Mouse (Mus musculus) neural tube, embryonic 15.5 days (tissue): ENCODE measurements around the gene Mllt11. TPM values are rescaled to one million over a fixed set of nuclear protein-coding genes. Genes with fewer than 3 reads are reported as not detected.
A peak's percentile ranks its signal among the peaks of the same experiment; 100 is the strongest.

Source experiments
- ATAC-seq: fragments of 200-750 bp; cut with Nextera tagmentation; 2 replicates; pipeline ENCODE4 v1.8.0; 2017; ENCODE audit warnings: mild to moderate bottlenecking, moderate TSS enrichment, moderate library complexity; ENCODE audit not compliant: low FRiP score
- H3K27ac ChIP-seq: fragments of 300-500 bp; sonication (generic); replicated peaks from 2 replicates; pipeline ENCODE4 v1.5.1; 2015; ENCODE audit warnings: mild to moderate bottlenecking, inconsistent platforms
- H3K27me3 ChIP-seq: fragments of 300-500 bp; sonication (generic); replicated peaks from 2 replicates; pipeline ENCODE4 v1.6.1; 2015; ENCODE audit warnings: inconsistent platforms
- H3K36me3 ChIP-seq: fragments of 300-500 bp; sonication (generic); 2 replicates; pipeline ENCODE4 v1.6.1; 2015; ENCODE audit warnings: inconsistent platforms
- H3K4me1 ChIP-seq: fragments of 300-500 bp; sonication (generic); 2 replicates; pipeline ENCODE4 v1.6.1; 2015; ENCODE audit warnings: inconsistent platforms
- H3K4me2 ChIP-seq: fragments of 300-500 bp; sonication (generic); 2 replicates; pipeline ENCODE4 v1.6.1; 2015; ENCODE audit warnings: inconsistent platforms, mild to moderate bottlenecking, moderate library complexity
- H3K4me3 ChIP-seq: fragments of 300-500 bp; sonication (generic); replicated peaks from 2 replicates; pipeline ENCODE4 v1.5.1; 2015; ENCODE audit warnings: mild to moderate bottlenecking, inconsistent platforms
- H3K9ac ChIP-seq: fragments of 300-500 bp; sonication (generic); replicated peaks from 2 replicates; pipeline ENCODE4 v1.6.1; 2015; ENCODE audit warnings: mild to moderate bottlenecking, inconsistent platforms
- H3K9me3 ChIP-seq: fragments of 300-500 bp; sonication (generic); replicated peaks from 2 replicates; pipeline ENCODE4 v1.6.1; 2016; ENCODE audit warnings: inconsistent platforms
- WGBS: fragments of 180-500 bp; shearing (Covaris S2); methylation state at CpG from one replicate; pipeline ENCODE4 v1.1.7; 2015; ENCODE audit warnings: mixed read lengths; 5-methylcytosine and 5-hydroxymethylcytosine counted together
- polyA plus RNA-seq: library from polyadenylated mRNA; unstranded; fragments of >200 nt; fragmentation: Nextera tagmentation; extraction: Ambion mirVana; gene quantifications from 2 replicates; pipeline ENCODE4 v1.2.1, GENCODE M21; 2015

Gene Mllt11
- polyA plus RNA-seq, 1 experiment from 2014 or later: 346 TPM

DNA sequence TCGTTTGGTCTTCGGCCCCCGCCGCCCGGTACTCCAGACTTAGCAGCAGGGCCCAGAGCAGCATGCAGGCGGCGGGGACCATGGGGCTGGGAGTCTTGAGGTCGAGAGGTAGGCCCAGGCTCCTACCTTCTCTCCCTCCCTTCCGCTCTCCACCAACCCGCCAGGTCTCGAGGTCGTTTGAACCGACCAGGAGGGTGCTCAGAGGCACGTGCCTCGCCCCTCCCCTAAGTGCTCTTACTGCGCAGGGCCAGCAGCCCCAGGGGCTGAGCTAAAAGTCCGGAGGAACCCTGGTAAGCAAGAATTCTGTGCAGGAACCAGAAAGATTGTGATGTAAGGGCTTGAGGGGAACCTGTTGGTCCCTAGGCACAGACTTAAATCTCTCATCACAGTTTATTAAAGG, 8.9 kb upstream of the Mllt11 start:
- Histone ChIP-seq H3K9ac (no peak overlapping the region), H3K4me3 (no peak overlapping the region), H3K36me3 (peaks cover 47% of the 10 kb centered on the region), H3K27me3 (no peaks in the 10 kb centered on the region), H3K4me2 (peak overlapping the region; percentile 16), H3K4me1 (no peaks in the 10 kb centered on the region), H3K27ac (no peak overlapping the region), H3K9me3 (no peaks in the 10 kb centered on the region)
- ATAC-seq: no peak
- 34% methylated on average over 17 of the region's 17 CpGs for WGBS

DNA sequence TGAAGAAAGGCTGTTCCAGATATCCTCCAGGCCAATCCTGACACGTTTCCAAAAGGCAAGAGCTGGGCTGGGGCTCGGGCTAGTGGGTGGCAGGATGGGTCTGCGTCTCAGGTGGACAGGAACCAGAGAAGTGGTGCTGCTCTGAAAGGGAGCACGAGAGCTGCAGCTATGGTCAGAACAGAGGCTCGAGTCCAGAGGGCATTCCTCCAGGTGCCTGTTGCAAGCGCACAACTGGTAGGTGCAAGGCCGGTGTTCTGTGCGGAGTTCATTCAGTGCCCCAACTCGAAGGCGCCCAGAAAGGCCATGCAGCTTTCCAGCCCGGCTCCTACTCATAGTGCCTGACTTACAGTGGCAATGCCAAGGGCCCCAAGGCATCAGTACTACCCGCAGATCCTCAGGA, 8.0 kb upstream of the Mllt11 start:
- WGBS: 90% methylated on average over 12 of the region's 12 CpGs
- no peaks in the 10 kb centered on the region for H3K27me3 ChIP-seq
- no peak overlapping the region for H3K4me3 ChIP-seq
- H3K9me3 ChIP-seq: no peaks in the 10 kb centered on the region
- H3K4me2 ChIP-seq: no peak overlapping the region
- peaks cover 47% of the 10 kb centered on the region for H3K36me3 ChIP-seq
- H3K9ac ChIP-seq: no peak overlapping the region
- H3K27ac ChIP-seq: no peak overlapping the region
- H3K4me1 ChIP-seq: no peaks in the 10 kb centered on the region
- no peak for ATAC-seq

DNA sequence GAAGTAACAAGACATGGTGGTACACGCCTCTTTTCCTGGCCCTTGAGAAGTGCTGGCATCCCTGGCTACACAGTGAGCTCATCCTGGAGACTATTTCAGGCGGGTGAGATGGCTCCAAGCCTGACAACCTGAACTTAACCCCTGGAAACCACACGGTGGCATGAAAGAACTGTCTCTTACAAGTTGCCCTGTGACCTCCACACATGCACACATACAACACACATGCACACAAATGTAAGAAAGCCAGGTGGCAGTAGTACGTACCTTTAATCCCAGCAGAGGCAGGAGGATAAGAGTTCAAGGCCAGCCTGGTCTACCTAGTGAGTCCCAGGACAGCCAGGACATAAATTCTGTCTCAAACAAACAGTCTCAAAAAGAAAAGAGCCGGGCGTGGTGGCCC, 7.1 kb upstream of the Mllt11 start:
- Histone ChIP-seq H3K4me1 (no peaks in the 10 kb centered on the region), H3K36me3 (peaks cover 49% of the 10 kb centered on the region), H3K27ac (no peak overlapping the region), H3K9ac (no peak overlapping the region), H3K4me2 (no peak overlapping the region), H3K9me3 (no peaks in the 10 kb centered on the region), H3K27me3 (no peaks in the 10 kb centered on the region), H3K4me3 (no peak overlapping the region)
- 92% methylated on average over 6 of the region's 6 CpGs for WGBS
- no peak for ATAC-seq

GRCm38 (mm10) chr3:95237541-95238099, 5.6 kb upstream of the Mllt11 start:
- no peak for ATAC-seq
- no peaks in the 10 kb centered on the region for H3K27me3 ChIP-seq
- H3K27ac ChIP-seq: no peak overlapping the region
- H3K4me3 ChIP-seq: no peak overlapping the region
- H3K4me2 ChIP-seq: no peak overlapping the region
- 0 out of 2 replicates have a peak, but pooled peaks cover 7% of the 10 kb centered on the region for H3K4me1 ChIP-seq
- peaks cover 59% of the 10 kb centered on the region for H3K36me3 ChIP-seq
- H3K9me3 ChIP-seq: no peaks in the 10 kb centered on the region
- H3K9ac ChIP-seq: no peak overlapping the region
- 91% methylated on average over 8 of the region's 8 CpGs for WGBS

DNA sequence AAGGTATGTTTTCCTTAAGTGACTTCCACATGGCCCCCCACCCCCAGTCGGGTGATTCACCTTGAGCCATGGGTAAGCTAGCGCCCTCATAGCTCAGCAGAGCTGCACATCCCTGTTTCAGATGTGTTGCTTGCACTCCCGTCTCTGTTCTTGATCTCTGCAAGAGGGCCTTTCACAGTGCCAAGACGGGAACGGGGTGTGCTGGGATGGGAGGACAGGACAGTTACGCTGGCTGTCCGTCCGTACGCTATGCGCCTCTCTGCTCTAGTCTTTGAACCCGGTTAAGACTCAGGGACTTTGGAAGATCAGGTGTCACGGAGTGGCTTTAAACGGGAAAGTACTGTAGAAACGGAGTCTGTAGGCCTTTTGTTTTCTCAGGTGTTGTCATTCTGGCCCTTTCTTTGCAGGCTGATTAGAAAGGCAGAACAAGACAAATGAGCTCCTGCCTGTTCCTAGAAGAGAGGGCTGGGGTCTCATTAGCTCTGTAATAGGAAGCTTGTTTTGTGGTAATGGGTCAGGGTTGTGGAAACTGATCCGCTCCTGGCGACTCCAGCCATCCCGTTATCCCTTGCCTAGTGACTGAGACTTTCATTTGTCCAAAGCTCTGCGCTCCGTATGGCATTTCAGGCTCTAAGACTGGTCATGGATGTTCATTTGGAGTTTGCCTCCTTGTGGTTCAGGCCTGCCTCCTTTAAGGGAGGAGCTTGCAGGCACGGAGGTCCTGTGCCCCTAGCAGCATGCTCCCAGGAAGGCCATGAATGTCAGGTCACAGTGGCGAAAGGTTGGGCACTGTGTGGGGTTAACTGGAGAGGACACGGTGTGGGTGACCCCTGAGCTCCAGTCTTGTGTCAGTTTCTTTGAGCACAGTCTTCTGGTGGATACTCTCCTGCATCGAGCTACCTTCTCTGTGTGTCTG, 3.7 kb upstream of the Mllt11 start:
- Histone ChIP-seq H3K9ac (no peak overlapping the region), H3K9me3 (no peaks in the 10 kb centered on the region), H3K4me1 (peaks cover 23% of the 10 kb centered on the region), H3K4me2 (no peak overlapping the region), H3K36me3 (peaks cover 70% of the 10 kb centered on the region), H3K4me3 (no peak overlapping the region), H3K27ac (no peak overlapping the region), H3K27me3 (no peaks in the 10 kb centered on the region)
- ATAC-seq: no peak
- WGBS: 84% methylated on average over 23 of the region's 23 CpGs

DNA sequence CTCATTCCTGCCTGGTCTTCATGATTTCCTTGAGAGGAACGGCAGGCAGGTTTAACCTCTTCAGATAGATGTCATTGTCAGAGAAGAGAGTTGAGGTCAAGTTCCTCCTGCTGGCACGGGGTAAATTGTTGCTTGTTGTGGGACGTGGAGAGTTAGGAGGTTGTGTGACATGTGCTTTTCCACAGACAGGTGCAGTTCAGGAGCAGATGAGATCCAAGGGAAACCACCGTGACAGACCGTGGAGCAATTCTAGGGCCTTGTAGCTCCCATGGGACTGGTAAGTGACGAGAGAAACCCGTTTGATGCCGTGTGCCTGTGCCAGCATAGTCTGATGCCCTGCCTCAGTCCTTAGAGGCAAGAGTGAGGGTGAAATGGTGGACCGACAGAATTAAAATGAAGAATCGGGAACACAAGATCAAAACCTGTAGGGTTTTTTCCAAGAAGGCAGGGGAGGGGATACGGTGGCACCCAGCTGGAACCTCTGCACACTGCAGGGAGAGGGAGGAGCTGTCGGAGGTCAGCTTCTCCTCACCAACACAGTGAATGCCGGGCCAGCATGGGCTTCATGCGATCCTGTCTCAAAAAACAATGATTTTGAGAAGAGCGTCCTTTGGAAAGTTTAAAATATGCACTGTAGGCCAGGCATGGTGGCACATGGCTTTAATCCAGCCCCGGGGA, 1.5 kb upstream of the Mllt11 start:
- Histone ChIP-seq H3K9me3 (no peaks in the 10 kb centered on the region), H3K36me3 (peaks cover 67% of the 10 kb centered on the region), H3K4me3 (no peak overlapping the region), H3K4me2 (no peak overlapping the region), H3K9ac (no peak overlapping the region), H3K27me3 (no peaks in the 10 kb centered on the region), H3K4me1 (peaks cover 37% of the 10 kb centered on the region), H3K27ac (no peak overlapping the region)
- ATAC-seq: no peak
- 71% methylated on average over 16 of the region's 16 CpGs for WGBS

GRCm38 (mm10) chr3:95232771-95233170, 800 bp upstream of the Mllt11 start:
- Histone ChIP-seq H3K4me3 (no peak overlapping the region), H3K27me3 (no peaks in the 10 kb centered on the region), H3K9ac (no peak overlapping the region), H3K4me1 (peaks cover 37% of the 10 kb centered on the region), H3K9me3 (no peaks in the 10 kb centered on the region), H3K36me3 (peaks cover 60% of the 10 kb centered on the region), H3K27ac (no peak overlapping the region), H3K4me2 (no peak overlapping the region)
- 91% methylated on average over 7 of the region's 7 CpGs for WGBS
- ATAC-seq: no peak

DNA sequence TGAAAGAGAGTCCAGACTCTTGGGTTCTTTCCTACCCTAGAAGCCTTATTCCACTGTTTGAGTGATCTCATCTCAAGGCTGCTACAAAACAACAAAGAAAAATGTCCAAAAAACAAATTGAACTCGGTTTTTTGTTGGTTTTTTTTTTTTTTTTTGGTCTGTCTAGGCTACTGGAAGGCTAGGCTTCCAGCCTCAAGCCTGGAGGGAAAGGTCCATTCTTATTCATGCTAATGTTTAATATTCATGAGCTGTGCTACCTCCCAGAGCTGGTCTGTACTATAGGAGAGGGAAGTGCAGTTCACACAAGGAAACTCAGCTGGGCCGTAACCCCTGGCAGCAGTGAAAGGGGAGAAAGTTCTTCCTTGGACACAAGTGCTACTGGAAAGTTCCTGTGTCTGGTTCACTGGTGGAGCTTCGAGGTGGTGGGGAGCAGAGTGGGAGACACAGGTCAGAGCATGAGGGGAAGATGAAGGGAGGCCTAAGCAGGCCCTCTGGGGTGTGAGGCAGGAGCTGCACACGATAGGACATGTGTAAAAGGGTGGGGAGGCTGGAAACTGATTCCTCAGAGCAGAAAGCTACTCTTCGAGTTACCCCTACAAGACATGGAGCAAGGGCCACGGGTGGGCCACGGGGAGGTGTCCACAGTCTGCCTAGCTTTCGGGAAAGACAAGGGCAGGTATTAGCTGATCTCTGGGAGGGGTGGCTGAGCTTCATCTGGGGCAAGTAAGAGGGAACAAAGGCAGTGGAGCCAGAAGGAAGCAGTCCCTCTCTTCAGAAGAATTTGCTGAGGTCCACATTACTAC, 1.3 kb downstream of the Mllt11 start:
- peaks cover 50% of the 10 kb centered on the region for H3K4me1 ChIP-seq
- 35% methylated on average over 8 of the region's 8 CpGs for WGBS
- no peaks in the 10 kb centered on the region for H3K27me3 ChIP-seq
- H3K4me2 ChIP-seq: peak overlapping the region; percentile 86
- peak overlapping the region; percentile 80 for H3K4me3 ChIP-seq
- peaks cover 42% of the 10 kb centered on the region for H3K36me3 ChIP-seq
- H3K9ac ChIP-seq: peak overlapping the region; percentile 83
- peak overlapping the region; percentile 99 for H3K27ac ChIP-seq
- no peak for ATAC-seq
- H3K9me3 ChIP-seq: no peaks in the 10 kb centered on the region

GRCm38 (mm10) chr3:95229781-95230494, 2.0 kb downstream of the Mllt11 start:
- Histone ChIP-seq H3K36me3 (peaks cover 42% of the 10 kb centered on the region), H3K9ac (peak overlapping the region; percentile 83), H3K9me3 (no peaks in the 10 kb centered on the region), H3K4me1 (peaks cover 57% of the 10 kb centered on the region), H3K27me3 (no peaks in the 10 kb centered on the region), H3K4me2 (peak overlapping the region; percentile 86), H3K4me3 (peak overlapping the region; percentile 80), H3K27ac (peak overlapping the region; percentile 99)
- WGBS: 0% methylated on average over 12 of the region's 13 CpGs
- ATAC-seq: no peak

DNA sequence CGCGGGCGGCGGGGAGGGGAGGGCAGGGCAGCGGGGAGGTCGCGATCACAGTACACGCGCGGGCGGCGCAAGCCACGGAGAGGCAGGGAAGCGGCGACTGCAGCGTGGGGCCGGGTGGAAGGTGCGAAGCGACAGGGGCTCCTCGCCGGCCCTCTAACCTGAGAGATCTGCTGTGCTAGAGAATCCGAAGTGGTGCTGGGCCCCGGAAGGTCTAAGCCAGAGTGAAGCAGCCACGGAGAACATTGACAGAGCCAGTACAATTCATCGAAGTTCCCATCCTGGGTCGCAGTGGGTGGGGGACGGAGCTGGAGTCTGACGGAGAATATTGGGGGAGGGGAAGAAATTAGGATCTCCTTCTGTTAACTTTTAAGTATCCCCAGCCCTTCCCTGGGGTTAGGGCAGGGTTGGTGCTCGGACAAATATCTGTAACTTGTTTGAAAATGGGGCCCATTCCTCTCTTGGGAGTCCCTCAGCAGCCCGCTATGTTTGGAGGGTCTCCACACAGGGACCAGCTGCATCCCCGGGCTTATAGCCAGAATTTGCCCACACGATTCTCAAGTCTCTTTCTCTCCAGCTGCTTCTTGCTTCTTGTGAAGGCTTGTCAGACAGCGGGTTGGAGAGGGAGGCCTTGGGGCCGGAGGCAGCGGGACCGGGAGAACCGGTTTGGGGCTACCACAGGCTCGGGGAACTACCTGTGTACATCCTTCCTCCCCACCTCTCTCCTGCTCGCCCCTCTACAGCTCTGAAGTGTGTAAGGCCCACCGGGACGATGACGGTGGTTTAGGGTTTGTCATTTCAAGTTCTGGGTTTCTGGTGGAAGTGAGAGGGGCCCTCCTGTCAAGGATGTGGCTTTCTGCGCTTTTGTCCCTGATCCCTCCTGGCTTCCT, 2.8 kb downstream of the Mllt11 start:
- Histone ChIP-seq H3K9me3 (no peaks in the 10 kb centered on the region), H3K27ac (peak overlapping the region; percentile 99), H3K4me3 (peak overlapping the region; percentile 80), H3K36me3 (peaks cover 38% of the 10 kb centered on the region), H3K9ac (peak overlapping the region; percentile 83), H3K4me1 (peaks cover 64% of the 10 kb centered on the region), H3K4me2 (peak overlapping the region; percentile 86), H3K27me3 (no peaks in the 10 kb centered on the region)
- peak; percentile 18; the same call in 1 of the 2 replicates for ATAC-seq
- WGBS: under 1% methylated on average over 41 of the region's 43 CpGs
